Mouse (Mus musculus) E14TG2a.4 (cell line): Measurements from ENCODE around the gene Lhfpl5.

Experiments used
- CTCF ChIP-seq: conservative IDR thresholded peaks from 2 replicates; pipeline ENCODE4 v1.5.1; 2014; ENCODE audit warnings: low read length
- NANOG ChIP-seq: IDR thresholded peaks from 2 replicates; pipeline ENCODE4 v1.6.1; 2014; ENCODE audit warnings: borderline replicate concordance, low read length, mixed read lengths

DNA sequence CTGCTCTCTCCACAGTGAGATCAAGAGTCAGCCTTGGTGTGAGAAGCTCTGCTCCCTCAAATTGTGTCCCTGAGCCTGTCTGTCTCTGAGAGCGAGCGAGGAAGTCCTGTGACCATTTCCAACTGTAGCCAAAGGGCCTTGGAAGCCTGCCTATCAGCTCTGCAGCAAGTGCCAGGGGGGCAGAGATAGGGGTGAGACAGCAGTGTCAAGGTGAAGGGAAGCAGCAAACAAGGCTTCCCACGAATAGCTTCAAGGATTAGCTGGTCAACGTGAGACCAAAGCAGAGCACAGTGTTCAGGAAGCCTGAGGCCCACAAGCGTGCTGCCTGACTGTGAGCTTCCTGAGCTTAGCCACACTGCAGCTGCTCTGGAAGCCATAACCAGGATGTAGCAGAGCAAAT lies 16.0 kb downstream of the Lhfpl5 start:
- TF ChIP-seq CTCF (no peak), NANOG (no peak)
